Mouse (Mus musculus): ENCODE measurements around the gene Iqcf3.

Gene Iqcf3

DNA sequence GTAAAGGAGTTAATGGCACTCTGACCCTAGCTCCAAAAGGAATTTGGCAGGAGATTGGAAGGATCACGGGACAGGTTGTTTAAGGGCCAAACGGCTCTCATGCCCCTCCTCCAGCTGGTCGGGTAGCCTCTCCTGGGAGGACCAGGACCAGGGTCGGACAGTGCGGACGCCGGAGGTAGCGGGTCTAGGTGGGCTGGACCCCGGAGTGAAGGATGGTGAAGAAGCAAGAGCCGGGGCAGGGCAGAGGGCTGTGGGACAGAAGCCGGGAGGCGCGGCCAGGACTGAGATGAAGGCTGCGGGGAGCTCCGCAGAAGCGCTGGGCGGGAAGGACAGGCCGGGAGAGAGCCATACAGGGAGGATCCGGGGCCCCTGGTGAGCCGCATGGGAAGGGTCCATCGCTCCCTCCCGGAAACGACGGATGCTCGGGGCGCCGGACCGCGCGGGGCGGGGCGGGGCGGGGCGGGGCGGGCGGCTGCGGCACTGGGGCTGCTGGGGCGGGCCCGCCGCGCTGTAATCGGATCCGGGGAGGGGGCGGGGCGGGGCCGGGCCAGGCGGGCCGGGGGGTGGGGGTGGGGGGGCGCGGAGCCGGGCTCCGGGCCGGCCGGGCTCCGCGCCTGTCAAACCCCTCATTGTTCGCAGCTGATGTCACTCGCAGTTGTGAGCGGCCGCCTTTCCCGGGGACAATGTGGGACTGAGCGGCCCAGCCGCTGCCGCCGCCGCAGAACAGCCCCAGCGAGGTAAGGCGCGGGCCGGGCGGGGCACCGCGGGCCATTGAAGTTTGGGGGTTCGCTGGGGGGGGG, 108.0 kb downstream of the Iqcf3 start, which contains the start of gene Pcbp4:
Gene Pcbp4, plus strand, starts transcription at position 21 of the 800 bp plus-strand sequence.
- DNase-seq (ENCODE audit: low spot score) = no peak
